Mouse (Mus musculus): ENCODE results near the gene Sart3.

Sart3 gene

GRCm38 (mm10) chr5:113790453-113791196 lies 18.3 kb upstream of the Sart3 start:
- DNase-seq = peak; percentile 56

DNA sequence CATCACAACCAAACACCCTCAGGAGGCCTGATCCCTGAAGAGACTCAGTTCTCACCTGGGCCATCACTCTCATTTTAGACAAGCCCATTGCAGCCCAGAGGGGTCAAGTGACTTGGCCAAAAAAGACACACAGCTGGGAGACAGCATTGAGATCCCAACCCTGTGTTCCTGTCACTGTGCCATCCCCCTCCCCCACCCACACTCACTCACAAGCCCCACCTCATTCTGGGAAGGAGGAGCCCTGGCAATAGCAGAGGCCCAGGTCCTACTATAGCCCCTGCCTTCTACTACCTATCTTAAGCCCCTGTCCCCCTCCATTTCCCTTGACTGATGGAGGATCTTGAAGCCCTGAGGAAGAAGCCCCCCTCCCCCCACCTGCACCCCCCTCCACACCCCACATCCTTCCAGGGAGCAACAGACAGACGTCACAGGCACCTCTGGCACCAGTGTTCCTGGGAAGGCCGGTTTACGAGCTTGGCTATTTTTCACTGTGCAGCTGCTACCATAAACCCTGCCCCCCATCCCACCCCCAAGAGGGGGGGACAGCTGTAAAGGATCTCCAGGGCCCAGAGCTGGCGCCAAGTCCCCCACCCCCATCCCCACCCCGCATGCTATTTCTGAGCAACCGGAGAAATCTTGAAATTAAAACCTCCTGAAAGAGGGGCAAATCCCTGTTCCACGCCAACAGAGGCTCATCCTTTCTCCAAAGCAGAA lies 16.9 kb upstream of the Sart3 start:
- peak; percentile 82 for DNase-seq

- DNase-seq = peak; percentile 57
Measured at GRCm38 (mm10) chr5:113788645-113789044, 16.3 kb upstream of the Sart3 start.

GRCm38 (mm10) chr5:113786985-113787384 lies 14.7 kb upstream of the Sart3 start:
- no peak for DNase-seq

GRCm38 (mm10) chr5:113784104-113784503 lies 11.8 kb upstream of the Sart3 start:
- DNase-seq = peak; percentile 68

- peak; percentile 78 for DNase-seq
Measured at GRCm38 (mm10) chr5:113783581-113784001, 11.3 kb upstream of the Sart3 start.

GRCm38 (mm10) chr5:113782624-113783023 lies 10.3 kb upstream of the Sart3 start:
- no peak for DNase-seq

GRCm38 (mm10) chr5:113781875-113782274 lies 9.6 kb upstream of the Sart3 start:
- no peak for DNase-seq

GRCm38 (mm10) chr5:113781254-113781653 lies 8.9 kb upstream of the Sart3 start:
- no peak for DNase-seq

GRCm38 (mm10) chr5:113780763-113781162 lies 8.5 kb upstream of the Sart3 start:
- no peak for DNase-seq

DNA sequence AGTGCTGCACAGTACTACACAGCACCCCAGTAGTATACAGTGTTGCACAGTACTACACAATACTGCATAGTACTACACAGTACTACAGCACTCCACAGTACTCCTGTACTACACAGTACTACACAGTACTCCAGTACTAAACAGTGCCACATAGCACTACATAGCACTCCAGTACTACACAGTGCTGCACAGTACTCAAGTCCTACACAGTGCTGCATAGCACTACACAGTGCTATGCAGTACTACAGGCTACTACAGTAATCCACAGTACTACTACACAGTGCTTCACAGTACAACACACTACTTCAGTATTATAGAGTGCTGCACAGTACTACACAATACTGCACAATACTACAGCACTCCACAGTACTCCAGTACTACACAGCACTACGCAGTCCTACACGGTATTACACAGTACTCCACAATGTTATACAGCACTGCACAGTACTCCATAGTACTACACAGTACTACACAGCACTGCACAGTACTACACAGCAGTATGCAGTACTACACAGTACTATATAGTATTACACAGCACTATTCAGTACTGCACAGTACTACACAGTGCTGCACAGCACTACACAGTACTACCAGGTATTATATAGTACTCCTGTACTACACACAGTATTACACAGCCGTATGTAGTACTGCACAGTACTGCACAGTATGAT lies 7.9 kb upstream of the Sart3 start:
- DNase-seq = no peak

- DNase-seq = no peak
Measured at GRCm38 (mm10) chr5:113779569-113779968, 7.3 kb upstream of the Sart3 start.

DNA sequence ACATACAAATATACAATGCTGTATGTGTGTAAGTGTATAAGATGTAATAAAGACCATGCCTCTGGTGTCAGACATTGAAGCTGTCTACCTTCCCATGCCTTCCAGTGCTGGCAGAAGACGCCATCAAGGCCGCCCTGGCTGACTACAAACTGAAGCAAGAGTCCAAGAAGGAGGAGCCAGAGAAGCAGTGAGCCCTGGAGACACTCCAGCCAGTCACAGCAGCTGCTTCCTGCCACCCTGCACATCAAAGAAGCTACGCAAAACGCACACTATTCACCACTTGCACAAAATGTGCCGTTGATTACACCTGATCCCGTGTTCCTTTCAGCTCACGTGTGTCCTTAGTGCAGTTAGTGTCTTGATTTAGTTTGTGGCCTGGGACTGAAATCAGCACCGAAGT lies 5.4 kb upstream of the Sart3 start:
- DNase-seq = peak; percentile 63

- no peak for DNase-seq
Measured at GRCm38 (mm10) chr5:113776896-113777226, 4.6 kb upstream of the Sart3 start.

- DNase-seq = no peak
Measured at GRCm38 (mm10) chr5:113776128-113776895, 4.0 kb upstream of the Sart3 start.

DNA sequence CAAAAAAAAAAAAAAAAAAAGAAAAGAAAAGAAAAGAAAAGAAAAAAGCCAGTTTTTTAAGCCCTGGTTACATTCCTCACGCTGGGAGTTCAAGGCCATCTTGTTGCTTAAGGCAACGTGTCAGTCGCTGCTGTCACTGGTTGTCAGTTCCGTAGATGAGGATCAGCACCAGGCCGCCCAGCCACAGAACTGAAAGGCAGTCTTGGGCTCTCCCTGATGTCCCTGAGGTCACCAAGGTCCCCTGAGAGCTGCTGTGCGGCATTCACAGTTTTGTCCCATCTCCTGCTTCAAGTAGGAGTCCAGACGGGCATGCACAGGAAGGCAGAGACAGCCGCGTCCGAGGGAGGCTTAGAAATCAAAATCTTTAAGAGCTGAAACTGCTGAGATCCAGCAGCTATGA lies 3.3 kb upstream of the Sart3 start:
- no peak for DNase-seq

DNA sequence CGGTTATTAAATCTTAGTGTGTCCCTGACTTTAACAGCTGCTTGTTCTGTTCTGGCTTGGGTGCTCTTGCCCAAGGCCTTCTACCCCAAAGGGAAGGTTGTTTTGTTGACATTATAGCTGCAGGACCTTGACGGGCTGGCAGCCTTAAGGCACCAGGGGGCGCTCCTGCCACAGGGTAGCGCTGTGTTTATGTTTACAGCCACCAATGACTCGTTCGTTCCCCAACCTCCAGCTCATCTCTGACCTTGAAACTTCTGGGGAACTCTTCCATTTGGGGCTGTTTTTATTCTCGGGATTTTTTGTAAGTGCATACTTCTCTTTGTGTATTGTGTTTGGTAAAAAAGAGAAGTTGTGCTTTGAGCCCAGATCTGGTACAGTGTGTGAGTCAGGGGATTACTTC lies 1.4 kb upstream of the Sart3 start:
- DNase-seq = peak; percentile 93

DNA sequence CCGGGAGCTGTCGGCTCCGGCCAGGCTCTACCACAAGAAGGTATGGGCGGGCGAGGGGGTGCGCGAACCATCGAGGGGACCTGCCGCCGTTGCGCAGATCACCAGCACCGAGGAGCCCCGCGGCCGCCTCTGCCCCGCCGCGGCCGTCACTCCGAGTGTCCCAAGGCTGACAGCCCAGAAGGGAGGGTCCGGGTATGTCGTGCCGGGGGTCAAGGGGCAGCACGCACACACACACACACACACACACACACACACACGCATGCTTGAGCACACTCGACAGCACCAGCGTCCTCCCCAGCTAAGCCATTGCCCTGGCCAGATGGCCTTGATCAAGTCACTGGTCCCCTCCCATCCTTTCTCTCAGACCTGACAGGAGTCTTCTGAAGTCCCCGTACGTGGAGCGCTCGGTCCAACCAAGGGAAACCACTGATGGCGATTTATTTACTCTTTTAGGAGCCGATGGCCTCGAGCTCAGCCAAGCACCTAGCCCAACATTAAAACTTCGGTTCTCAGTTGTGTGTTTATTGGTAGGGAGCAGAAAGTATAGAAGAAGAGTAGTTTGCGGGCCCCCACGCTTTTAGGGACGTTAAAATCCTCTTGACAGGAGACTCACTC lies 702 bp upstream of the Sart3 start:
- DNase-seq = peak; percentile 33

DNA sequence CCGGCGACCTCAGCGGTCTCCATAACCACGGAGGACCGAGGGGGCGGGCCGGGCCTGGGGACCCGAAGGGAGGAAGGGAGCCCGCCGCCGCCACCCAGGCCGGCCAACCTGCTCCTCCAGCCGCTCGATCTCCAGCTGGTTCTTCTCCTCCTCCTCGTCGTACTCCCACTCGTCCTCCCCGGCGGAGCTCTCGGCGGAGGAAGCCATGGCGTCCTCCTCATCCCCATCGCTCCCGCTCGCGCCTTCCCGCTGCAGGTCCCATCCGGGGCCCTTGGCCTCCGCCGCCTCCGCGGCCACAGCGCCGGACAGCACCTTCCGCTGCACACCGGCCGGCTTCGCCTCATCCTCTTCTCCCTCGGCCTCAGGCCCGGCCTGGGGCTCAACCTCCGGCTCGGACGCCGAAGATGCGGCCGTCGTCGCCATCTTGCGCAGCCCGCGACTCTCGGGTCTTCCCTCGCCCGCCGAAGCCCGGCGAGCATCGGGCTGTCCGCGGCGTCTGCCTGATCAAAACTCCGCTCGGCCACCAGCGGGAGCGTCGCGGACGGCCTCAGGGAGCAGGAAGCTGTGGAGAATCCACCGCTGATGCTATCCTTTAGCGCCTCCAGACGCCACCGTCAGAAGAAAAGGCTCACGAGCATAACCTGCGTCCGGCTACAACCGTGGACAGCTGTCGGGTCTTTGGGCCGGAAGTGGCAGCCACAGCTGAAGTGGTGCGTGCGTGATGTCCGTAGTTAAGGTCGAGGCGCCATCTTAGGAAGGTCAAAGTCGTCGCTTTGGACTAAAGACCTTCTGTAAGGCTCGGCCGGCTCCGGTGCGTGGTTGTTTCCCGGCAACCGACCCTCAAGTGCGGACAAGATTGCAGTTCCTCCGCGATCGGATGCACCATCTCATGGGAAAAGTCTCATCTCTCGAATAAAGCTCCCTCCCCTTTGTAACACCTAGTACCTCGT lies 822 bp downstream of the Sart3 start:
- DNase-seq = peak; percentile 92

- no peak for DNase-seq
Measured at GRCm38 (mm10) chr5:113768806-113769205, 3.5 kb downstream of the Sart3 start.

Data from lung, postnatal 10 days (tissue).